Mouse (Mus musculus) embryonic facial prominence, embryonic 15.5 days (tissue): Measurements from ENCODE around the gene Fam131b. TPM values are rescaled to one million over a fixed set of nuclear protein-coding genes. Genes with fewer than 3 reads are reported as not detected.

ENCODE experiments used
- ATAC-seq: fragments of 200-750 bp; cut with Nextera tagmentation; 2 replicates; pipeline ENCODE4 v1.8.0; 2017; ENCODE audit warnings: low read depth, moderate TSS enrichment; ENCODE audit not compliant: insufficient number of reproducible peaks, low FRiP score, low TSS enrichment
- H3K27ac ChIP-seq: fragments of 300-500 bp; sonication (generic); replicated peaks from 2 replicates; pipeline ENCODE4 v1.5.1; 2015; ENCODE audit warnings: mild to moderate bottlenecking, inconsistent platforms
- H3K27me3 ChIP-seq: fragments of 300-500 bp; sonication (generic); 2 replicates; pipeline ENCODE4 v1.6.1; 2015; ENCODE audit warnings: inconsistent platforms
- H3K36me3 ChIP-seq: fragments of 300-500 bp; sonication (generic); 2 replicates; pipeline ENCODE4 v1.6.1; 2015; ENCODE audit warnings: mild to moderate bottlenecking, inconsistent platforms
- H3K4me1 ChIP-seq: fragments of 300-500 bp; sonication (generic); 2 replicates; pipeline ENCODE4 v1.6.1; 2015; ENCODE audit warnings: inconsistent platforms
- H3K4me2 ChIP-seq: fragments of 300-500 bp; sonication (generic); replicated peaks from 2 replicates; pipeline ENCODE4 v1.6.1; 2015; ENCODE audit warnings: mild to moderate bottlenecking, inconsistent platforms
- H3K4me3 ChIP-seq: fragments of 300-500 bp; sonication (generic); replicated peaks from 2 replicates; pipeline ENCODE4 v1.5.1; 2015; ENCODE audit warnings: mild to moderate bottlenecking, inconsistent platforms
- H3K9ac ChIP-seq: fragments of 300-500 bp; sonication (generic); 2 replicates; pipeline ENCODE4 v1.6.1; 2015; ENCODE audit warnings: inconsistent platforms
- H3K9me3 ChIP-seq: fragments of 300-500 bp; sonication (generic); replicated peaks from 2 replicates; pipeline ENCODE4 v1.6.1; 2016; ENCODE audit warnings: inconsistent platforms
- WGBS: fragments of 180-500 bp; shearing (Covaris S2); methylation state at CpG from one replicate; pipeline ENCODE4 v1.1.7; 2015; 5-methylcytosine and 5-hydroxymethylcytosine counted together
- polyA plus RNA-seq: library from polyadenylated mRNA; unstranded; fragments of >200 nt; fragmentation: Nextera tagmentation; extraction: Ambion mirVana; gene quantifications from 2 replicates; pipeline ENCODE4 v1.2.1, GENCODE M21; 2015

Fam131b gene
- polyA plus RNA-seq, result 0.23 and 0.24 TPM in 2 replicates

GRCm38 (mm10) chr6:42324482-42325267 is at the start of gene Fam131b:
TSS of gene Fam131b (minus strand) at chr6:42324643.
- Histone ChIP-seq H3K4me1 (peaks cover 16% of the 10 kb centered on the region), H3K9ac (peak within 1 kb of the TSS; percentile 31), H3K36me3 (no peaks in the 10 kb centered on the region), H3K4me2 (peak within 1 kb of the TSS; percentile 98), H3K27me3 (peaks cover 41% of the 10 kb centered on the region), H3K9me3 (no peaks in the 10 kb centered on the region), H3K27ac (no peak within 1 kb of the TSS), H3K4me3 (peak within 1 kb of the TSS; percentile 60)
- ATAC-seq, result peak; percentile 72
- under 1% methylated on average over 47 of the region's 68 CpGs for WGBS

- 35% methylated on average over 7 of the region's 7 CpGs for WGBS
- Histone ChIP-seq H3K9me3 (no peaks in the 10 kb centered on the region), H3K4me1 (peaks cover 32% of the 10 kb centered on the region), H3K27ac (peak overlapping the region; percentile 55), H3K4me3 (peak overlapping the region; percentile 60), H3K27me3 (no peaks in the 10 kb centered on the region), H3K36me3 (no peaks in the 10 kb centered on the region), H3K9ac (no peak overlapping the region), H3K4me2 (peak overlapping the region; percentile 94)
- ATAC-seq, result no peak
These were observed 49.4 kb upstream of the Fam131b start for GRCm38 (mm10) chr6:42373669-42374430.

- Histone ChIP-seq H3K36me3 (no peaks in the 10 kb centered on the region), H3K4me1 (peaks cover 32% of the 10 kb centered on the region), H3K4me2 (peak within 1 kb of the TSS; percentile 94), H3K27me3 (no peaks in the 10 kb centered on the region), H3K9me3 (no peaks in the 10 kb centered on the region), H3K4me3 (peak within 1 kb of the TSS; percentile 60), H3K9ac (peak within 1 kb of the TSS; percentile 47), H3K27ac (peak within 1 kb of the TSS; percentile 81)
- under 1% methylated on average over 36 of the region's 36 CpGs for WGBS
- peak; percentile 60 for ATAC-seq
These were observed 48.5 kb upstream of the Fam131b start, which contains the start of gene Epha1 for GRCm38 (mm10) chr6:42372816-42373547. TSS of gene Epha1 (minus strand) at chr6:42373268.

- Histone ChIP-seq H3K9ac (no peak overlapping the region), H3K4me1 (peaks cover 32% of the 10 kb centered on the region), H3K27me3 (no peaks in the 10 kb centered on the region), H3K4me3 (peak overlapping the region; percentile 60), H3K4me2 (peak overlapping the region; percentile 94), H3K9me3 (no peaks in the 10 kb centered on the region), H3K27ac (peak overlapping the region; percentile 81), H3K36me3 (no peaks in the 10 kb centered on the region)
- WGBS, result 10% methylated on average over 9 of the region's 9 CpGs
- 0 out of 2 replicates have a peak, but pooled peaks have one; percentile 26 for ATAC-seq
These were observed 48.0 kb upstream of the Fam131b start for GRCm38 (mm10) chr6:42372421-42372815.

GRCm38 (mm10) chr6:42372001-42372400 is 47.6 kb upstream of the Fam131b start:
- Histone ChIP-seq H3K27ac (peak overlapping the region; percentile 81), H3K9me3 (no peaks in the 10 kb centered on the region), H3K27me3 (no peaks in the 10 kb centered on the region), H3K4me1 (peaks cover 32% of the 10 kb centered on the region), H3K36me3 (no peaks in the 10 kb centered on the region), H3K9ac (no peak overlapping the region), H3K4me2 (peak overlapping the region; percentile 94), H3K4me3 (peak overlapping the region; percentile 60)
- WGBS, result 15% methylated on average over 3 of the region's 3 CpGs
- ATAC-seq, result 0 out of 2 replicates have a peak, but pooled peaks have one; percentile 6

- 42% methylated on average over 4 of the region's 4 CpGs for WGBS
- no peak for ATAC-seq
- no peaks in the 10 kb centered on the region for H3K36me3 ChIP-seq
- peaks cover 32% of the 10 kb centered on the region for H3K4me1 ChIP-seq
- no peak overlapping the region for H3K4me3 ChIP-seq
- no peaks in the 10 kb centered on the region for H3K9me3 ChIP-seq
- no peak overlapping the region for H3K9ac ChIP-seq
- H3K4me2 ChIP-seq, result no peak overlapping the region
- no peaks in the 10 kb centered on the region for H3K27me3 ChIP-seq
- no peak overlapping the region for H3K27ac ChIP-seq
These were observed 46.4 kb upstream of the Fam131b start for GRCm38 (mm10) chr6:42370630-42371363.

- Histone ChIP-seq H3K27ac (no peak overlapping the region), H3K9ac (no peak overlapping the region), H3K36me3 (no peaks in the 10 kb centered on the region), H3K4me2 (no peak overlapping the region), H3K4me1 (peaks cover 28% of the 10 kb centered on the region), H3K9me3 (no peaks in the 10 kb centered on the region), H3K4me3 (no peak overlapping the region), H3K27me3 (no peaks in the 10 kb centered on the region)
- ATAC-seq, result no peak
- 27% methylated on average over 3 of the region's 3 CpGs for WGBS
These were observed 45.4 kb upstream of the Fam131b start for GRCm38 (mm10) chr6:42369870-42370269.

GRCm38 (mm10) chr6:42365215-42365614 is 40.8 kb upstream of the Fam131b start:
- no peak overlapping the region for H3K9ac ChIP-seq
- H3K4me3 ChIP-seq, result no peak overlapping the region
- H3K9me3 ChIP-seq, result no peaks in the 10 kb centered on the region
- H3K4me1 ChIP-seq, result no peaks in the 10 kb centered on the region
- peaks cover 12% of the 10 kb centered on the region; the same call in 1 of the 2 replicates for H3K36me3 ChIP-seq
- no peak for ATAC-seq
- no peaks in the 10 kb centered on the region for H3K27me3 ChIP-seq
- WGBS, result 87% methylated on average over 6 of the region's 6 CpGs
- no peak overlapping the region for H3K4me2 ChIP-seq
- H3K27ac ChIP-seq, result no peak overlapping the region

GRCm38 (mm10) chr6:42364607-42365006 is 40.2 kb upstream of the Fam131b start:
- 89% methylated on average over 15 of the region's 15 CpGs for whole genome bisulfite sequencing
- ATAC-seq, result no peak

GRCm38 (mm10) chr6:42364066-42364465 is 39.6 kb upstream of the Fam131b start:
- Histone ChIP-seq H3K27ac (no peak overlapping the region), H3K4me1 (no peaks in the 10 kb centered on the region), H3K4me2 (no peak overlapping the region), H3K9ac (no peak overlapping the region), H3K4me3 (no peak overlapping the region), H3K27me3 (no peaks in the 10 kb centered on the region), H3K36me3 (peaks cover 24% of the 10 kb centered on the region), H3K9me3 (no peaks in the 10 kb centered on the region)
- ATAC-seq, result no peak
- WGBS, result 89% methylated on average over 4 of the region's 4 CpGs

More at GRCm38 (mm10) chr6:42364607-42365006, 40.2 kb upstream of the Fam131b start:
- Histone ChIP-seq H3K9me3 (no peaks in the 10 kb centered on the region), H3K4me2 (no peak overlapping the region), H3K4me1 (no peaks in the 10 kb centered on the region), H3K4me3 (no peak overlapping the region), H3K36me3 (peaks cover 18% of the 10 kb centered on the region; the same call in 1 of the 2 replicates), H3K9ac (no peak overlapping the region), H3K27me3 (no peaks in the 10 kb centered on the region), H3K27ac (no peak overlapping the region)
